Mouse (Mus musculus): Measurements from ENCODE around the gene 1700025C18Rik.

Gene 1700025C18Rik

GRCm38 (mm10) chr2:165090650-165091049 is at the start of gene 1700025C18Rik:
Gene 1700025C18Rik, minus strand, starts transcription at chr2:165090750.
- in situ Hi-C loops (cut with MboI), result no loop called here

GRCm38 (mm10) chr2:165136049-165136448 is 45.5 kb upstream of the 1700025C18Rik start:
- in situ Hi-C loops (cut with MboI), result no loop called here

- in situ Hi-C loops (cut with MboI), result no loop called here
Measured at GRCm38 (mm10) chr2:165133566-165133965, 43.0 kb upstream of the 1700025C18Rik start.

- in situ Hi-C loops (cut with MboI), result no loop called here
Measured at GRCm38 (mm10) chr2:165131428-165131827, 40.9 kb upstream of the 1700025C18Rik start.

DNA sequence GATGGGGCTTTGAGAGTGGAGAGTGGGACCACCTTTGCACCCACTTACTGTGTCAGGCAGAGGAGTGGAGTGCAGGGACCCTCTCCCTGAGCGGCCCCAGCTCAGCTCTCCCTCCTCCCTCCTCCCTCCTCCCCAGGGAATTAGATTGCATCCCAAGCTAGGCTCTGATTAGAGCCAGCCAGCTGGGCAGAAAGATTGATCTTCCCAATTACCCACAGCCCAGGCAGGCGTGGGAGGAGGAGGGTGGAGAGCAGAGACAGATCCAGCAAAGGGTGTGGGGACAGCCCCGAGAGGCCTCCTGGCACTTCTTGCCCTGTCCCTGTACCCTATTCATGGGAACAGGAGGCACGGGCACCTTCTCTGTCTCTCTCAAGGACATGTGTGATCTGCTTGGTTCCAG is 38.6 kb upstream of the 1700025C18Rik start:
- in situ Hi-C loops (cut with MboI), result no loop called here

- in situ Hi-C loops (cut with MboI), result no loop called here
Measured at GRCm38 (mm10) chr2:165126896-165127562, 36.5 kb upstream of the 1700025C18Rik start.

DNA sequence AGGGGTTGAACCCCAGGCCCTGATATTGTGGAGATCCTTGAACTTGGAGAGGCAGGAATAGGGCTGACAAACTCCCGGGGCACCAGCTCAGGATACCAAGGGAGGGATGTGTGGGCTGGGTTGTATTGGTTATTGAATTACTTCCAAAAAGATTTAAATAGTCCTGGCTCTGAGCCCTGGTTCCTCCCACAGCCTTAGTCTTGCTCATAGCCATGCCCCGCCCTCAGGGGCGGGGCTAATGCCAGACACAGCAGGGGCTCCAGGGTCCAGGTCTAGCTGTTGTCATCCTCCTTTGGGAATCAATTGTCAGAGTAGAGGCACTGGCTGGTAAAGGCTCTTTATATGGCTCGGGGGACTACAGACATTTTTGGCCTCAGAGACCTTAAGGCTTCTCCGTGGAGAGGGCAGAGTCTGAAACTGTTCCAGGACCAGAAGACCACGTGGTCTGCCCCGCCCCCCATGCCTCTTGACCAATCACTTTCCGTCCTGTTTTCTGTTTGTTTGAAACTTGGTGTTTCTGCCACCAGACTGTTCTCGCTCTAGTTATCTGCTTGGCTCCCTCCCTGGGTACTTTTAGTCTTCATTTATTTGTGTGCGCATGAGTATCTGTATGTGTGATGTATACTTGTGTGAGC is 30.8 kb upstream of the 1700025C18Rik start:
- in situ Hi-C loops (cut with MboI), result no loop called here

GRCm38 (mm10) chr2:165120765-165121164 is 30.2 kb upstream of the 1700025C18Rik start:
- in situ Hi-C loops (cut with MboI), result no loop called here

DNA sequence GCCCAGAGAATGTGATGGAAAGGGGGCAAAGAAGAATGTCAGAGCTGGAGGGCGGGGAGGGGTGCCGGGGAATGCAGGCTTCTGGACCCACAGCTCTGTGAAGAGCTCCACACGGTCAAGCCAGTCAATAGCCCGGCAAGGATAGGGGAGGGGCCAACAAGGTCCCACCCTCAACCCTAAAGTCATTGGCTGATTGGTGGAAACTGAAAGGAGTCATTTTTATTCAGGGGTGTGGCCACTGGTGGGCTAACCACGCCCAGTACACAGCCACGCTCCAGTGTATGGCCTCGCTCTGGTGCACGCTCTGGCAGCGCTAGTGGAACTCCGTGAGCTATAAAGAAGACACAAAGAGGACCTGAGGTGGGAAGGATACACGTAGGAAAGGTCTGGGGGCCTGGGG is 23.2 kb upstream of the 1700025C18Rik start:
- in situ Hi-C loops (cut with MboI), result no loop called here

DNA sequence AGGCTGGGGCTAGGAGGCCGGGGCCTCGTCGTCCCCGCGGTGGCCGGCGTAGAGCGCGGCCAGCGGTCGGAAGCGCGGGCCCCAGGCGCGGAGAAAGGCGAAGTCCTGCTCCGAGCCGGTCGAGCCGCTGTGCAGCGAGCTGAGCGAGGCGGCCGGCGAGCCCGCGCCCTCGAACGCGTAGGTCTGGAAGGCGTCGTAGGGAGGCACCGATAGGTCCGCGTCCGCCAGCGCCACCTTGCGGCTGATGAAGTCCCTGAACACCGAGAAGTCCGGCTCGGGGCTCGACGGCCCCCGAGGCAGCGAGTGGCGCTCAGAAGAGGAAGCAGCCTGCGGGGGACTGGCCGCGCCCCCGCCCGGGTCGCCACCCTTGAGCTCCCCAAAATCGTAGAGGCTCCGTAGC is 21.6 kb upstream of the 1700025C18Rik start:
- in situ Hi-C loops (cut with MboI), result no loop called here

DNA sequence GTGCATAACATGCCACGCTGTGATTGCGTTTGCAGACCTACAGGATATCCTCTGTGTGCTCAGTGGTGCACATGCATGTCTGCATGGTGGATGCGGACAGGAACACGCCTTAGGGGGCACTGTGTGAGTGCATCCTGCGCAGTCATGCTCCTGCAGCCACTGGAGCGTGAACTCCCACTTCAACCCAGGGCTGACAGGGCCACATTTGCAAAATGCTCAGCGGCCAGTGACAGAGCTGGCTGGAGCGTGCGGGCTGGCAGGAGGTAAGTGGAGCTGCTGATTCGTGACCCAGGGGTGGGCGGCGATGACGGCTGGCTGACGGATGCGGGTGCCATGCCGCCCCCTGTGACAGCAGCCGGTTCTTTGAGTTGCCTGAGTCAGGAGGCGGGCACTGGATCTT is 16.0 kb upstream of the 1700025C18Rik start:
- in situ Hi-C loops (cut with MboI), result no loop called here

- in situ Hi-C loops (cut with MboI), result no loop called here
Measured at GRCm38 (mm10) chr2:165105513-165106079, 15.0 kb upstream of the 1700025C18Rik start.

DNA sequence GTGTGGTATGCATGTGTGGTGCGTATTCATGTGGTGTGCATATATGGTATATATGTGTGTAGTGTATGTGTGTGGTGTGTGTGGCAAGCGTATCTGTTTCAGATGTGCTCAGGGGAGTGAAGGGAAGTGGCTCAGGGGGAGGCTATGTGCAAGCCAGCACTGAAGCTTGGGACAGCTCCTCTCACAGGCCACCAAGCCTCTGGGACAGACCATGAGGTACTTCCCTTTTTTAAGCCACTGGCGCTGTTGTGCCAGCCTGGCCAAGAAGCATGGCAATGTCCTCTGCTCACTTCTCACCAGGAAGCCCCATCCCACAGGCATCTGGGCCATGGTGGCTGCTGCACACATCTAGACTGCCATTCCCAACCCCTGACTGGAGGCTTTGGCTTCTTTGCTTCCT is 12.4 kb upstream of the 1700025C18Rik start:
- in situ Hi-C loops (cut with MboI), result no loop called here

GRCm38 (mm10) chr2:165100749-165101148 is 10.2 kb upstream of the 1700025C18Rik start:
- in situ Hi-C loops (cut with MboI), result no loop called here

- in situ Hi-C loops (cut with MboI), result no loop called here
Measured at GRCm38 (mm10) chr2:165098861-165099260, 8.3 kb upstream of the 1700025C18Rik start.

DNA sequence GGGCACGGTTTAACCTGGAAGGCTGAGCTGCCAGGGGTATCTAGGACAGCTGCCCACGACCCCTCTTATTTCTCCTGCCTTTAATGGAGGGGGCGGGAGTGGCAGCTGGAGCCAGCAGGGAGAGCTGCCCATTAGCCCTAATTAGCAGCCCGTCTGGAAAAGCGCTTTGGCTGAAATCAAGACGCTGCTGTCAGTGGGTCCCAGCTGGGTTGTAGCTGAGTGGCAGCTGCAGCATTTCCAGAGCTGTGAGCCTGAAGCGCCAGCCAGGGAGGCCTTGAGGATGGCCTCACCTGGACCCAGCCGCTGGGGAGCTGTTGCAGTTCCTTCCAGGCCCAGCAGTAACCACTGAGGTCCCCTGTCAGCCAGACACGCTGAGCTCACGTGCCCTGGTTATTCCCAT is 5.8 kb upstream of the 1700025C18Rik start:
- in situ Hi-C loops (cut with MboI), result no loop called here

- in situ Hi-C loops (cut with MboI), result no loop called here
Measured at GRCm38 (mm10) chr2:165092393-165092792, 1.8 kb upstream of the 1700025C18Rik start.

- in situ Hi-C loops (cut with MboI), result no loop called here
Measured at GRCm38 (mm10) chr2:165091433-165091965, 949 bp upstream of the 1700025C18Rik start.

- in situ Hi-C loops (cut with MboI), result no loop called here
Measured at GRCm38 (mm10) chr2:165089470-165089869, 1.1 kb downstream of the 1700025C18Rik start.

- in situ Hi-C loops (cut with MboI), result no loop called here
Measured at GRCm38 (mm10) chr2:165086634-165087033, 3.9 kb downstream of the 1700025C18Rik start.

DNA sequence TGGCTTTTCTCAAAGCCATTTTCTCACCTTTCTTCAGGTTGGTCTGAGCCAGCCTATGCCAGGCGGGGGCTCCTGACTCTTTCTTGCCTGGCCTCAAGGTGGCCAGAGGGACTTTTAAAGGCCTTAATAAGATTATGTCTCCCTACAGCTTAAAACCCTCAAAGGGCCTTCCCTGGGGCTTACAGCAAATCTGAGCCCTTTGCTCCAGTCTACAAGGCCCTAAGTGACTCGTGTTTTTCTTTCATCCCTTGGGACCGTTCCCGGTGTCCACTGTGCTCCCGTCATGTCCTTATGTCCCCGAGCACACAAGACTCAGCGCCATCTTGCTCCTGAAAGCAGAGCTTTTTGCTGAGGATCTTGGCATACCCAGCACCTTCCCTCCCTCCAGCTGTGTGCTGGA is 9.3 kb downstream of the 1700025C18Rik start:
- in situ Hi-C loops (cut with MboI), result no loop called here

GRCm38 (mm10) chr2:165080657-165081056 is 9.9 kb downstream of the 1700025C18Rik start:
- in situ Hi-C loops (cut with MboI), result no loop called here

- in situ Hi-C loops (cut with MboI), result no loop called here
Measured at GRCm38 (mm10) chr2:165078605-165079004, 11.9 kb downstream of the 1700025C18Rik start.
